7 mouse cellular contexts compared by ENCODE assay signal in genomic region chr19:41263630-41264295, GRCm38 (mm10). TPM values are rescaled to one million over a fixed set of nuclear protein-coding genes. Genes with fewer than 3 reads are reported as not detected.
A peak's percentile ranks its signal among the peaks of the same experiment; 100 is the strongest.
DNase-seq lines count a peak whose midpoint lies in the region; ATAC-seq and TF ChIP-seq lines count a peak whose summit lies in the region.

Tm9sf3 (minus strand) TSS chr19:41263997.

- H3K9ac ChIP-seq in intestine, postnatal 0 days (ENCODE audit: low read depth, low read length): peak within 1 kb of the TSS; percentile 98
- H3K9ac ChIP-seq in midbrain, embryonic 12.5 days (replicated peaks): peak within 1 kb of the TSS; percentile 86

- peak within 1 kb of the TSS; percentile 100 for H3K27ac ChIP-seq in intestine, postnatal 0 days (ENCODE audit: low read depth, low read length)
- peak within 1 kb of the TSS; percentile 93 for H3K27ac ChIP-seq in midbrain, embryonic 12.5 days (replicated peaks)
- peak within 1 kb of the TSS; percentile 100 for H3K27ac ChIP-seq in small intestine, adult 2 months (ENCODE audit: insufficient read depth, low read depth, low read length)

- peak within 1 kb of the TSS; percentile 98 for H3K4me3 ChIP-seq in intestine, postnatal 0 days (ENCODE audit: low read depth, low read length)
- peak within 1 kb of the TSS; percentile 76 for H3K4me3 ChIP-seq in midbrain, embryonic 12.5 days
- peak within 1 kb of the TSS; percentile 98 for H3K4me3 ChIP-seq in small intestine, adult 2 months (ENCODE audit: low read depth, low read length)

- H3K9me3 ChIP-seq in intestine, postnatal 0 days (ENCODE audit: control insufficient read depth): no peaks in the 10 kb centered on the region
- H3K9me3 ChIP-seq in midbrain, embryonic 12.5 days: no peaks in the 10 kb centered on the region

- no peaks in the 10 kb centered on the region for H3K27me3 ChIP-seq in intestine, postnatal 0 days (replicated peaks; ENCODE audit: control insufficient read depth, insufficient read depth, low read length)
- H3K27me3 ChIP-seq in midbrain, embryonic 12.5 days: no peaks in the 10 kb centered on the region
- no peaks in the 10 kb centered on the region for H3K27me3 ChIP-seq in small intestine, adult 2 months (ENCODE audit: control insufficient read depth, insufficient read depth, low read length)

- TF ChIP-seq POLR2A in small intestine, adult 2 months (IDR thresholded peaks at IDR 0.05; ENCODE audit: low read depth, low read length): peak; percentile 96

- H3K36me3 ChIP-seq in intestine, postnatal 0 days (ENCODE audit: control insufficient read depth, insufficient read depth): no peaks in the 10 kb centered on the region
- no peaks in the 10 kb centered on the region for H3K36me3 ChIP-seq in midbrain, embryonic 12.5 days
- H3K36me3 ChIP-seq in small intestine, adult 2 months (ENCODE audit: control insufficient read depth, insufficient read depth, low read length): no peaks in the 10 kb centered on the region

- intact Hi-C loops in left cerebral cortex, postnatal 4 days (cut with DNase I): no loop called here

- peaks cover 15% of the 10 kb centered on the region; the same call in 1 of the 2 replicates for H3K4me1 ChIP-seq in intestine, postnatal 0 days (replicated peaks; ENCODE audit: control insufficient read depth, insufficient read depth, low read length)
- peaks cover 22% of the 10 kb centered on the region for H3K4me1 ChIP-seq in midbrain, embryonic 12.5 days
- H3K4me1 ChIP-seq in small intestine, adult 2 months (ENCODE audit: control insufficient read depth, insufficient read depth, insufficient read length, low read length): peaks cover 15% of the 10 kb centered on the region; the same call in 1 of the 2 replicates

- no peak for TF ChIP-seq CTCF in intestine, postnatal 0 days (IDR thresholded peaks at IDR 0.05; ENCODE audit: low read depth)
- TF ChIP-seq CTCF in small intestine, adult 2 months (IDR thresholded peaks at IDR 0.05; ENCODE audit: extremely low read depth, insufficient read length, insufficient replicate concordance, low read depth, low read length): no peak

- 1% methylated on average over 82 of the region's 98 CpGs for WGBS in intestine, postnatal 0 days
- WGBS in midbrain, embryonic 12.5 days: under 1% methylated on average over 75 of the region's 98 CpGs
- 1% methylated on average over 98 of the region's 98 CpGs for WGBS in small intestine, adult 2 months

- peak within 1 kb of the TSS; percentile 83 for H3K4me2 ChIP-seq in intestine, postnatal 0 days (replicated peaks; ENCODE audit: low read depth)
- H3K4me2 ChIP-seq in midbrain, embryonic 12.5 days (replicated peaks): peak within 1 kb of the TSS; percentile 74

- ATAC-seq in intestine, postnatal 0 days: peak; percentile 87
- ATAC-seq in midbrain, embryonic 12.5 days (ENCODE audit: low FRiP score, low read depth): peak; percentile 91

- peak; percentile 94 for DNase-seq in adrenal gland, adult 2 months
- peak; percentile 78 for DNase-seq in embryo, embryonic 11.5 days (ENCODE audit: low read depth, low spot score)
- DNase-seq in gastrocnemius, postnatal 4 days (ENCODE audit: low spot score in 2 of 2): peak; percentile 86 to 91
- peak; percentile 88 for DNase-seq in left cerebral cortex, postnatal 4 days

RNA-seq across cellular contexts. Expression of gene Tm9sf3, which starts in this region (rescaled TPM):
- total RNA-seq in adrenal gland, adult 2 months (2021): 100 to 1,000 TPM; 144 to 171 TPM
- 23.2 and 29.6 TPM in 2 replicates for polyA plus RNA-seq in adrenal gland, adult 2 months (2012; rRNA removed)
- 100 to 1,000 TPM; 115 to 127 TPM for total RNA-seq in gastrocnemius, postnatal 4 days (2021)
- 105 and 107 TPM in 2 replicates for polyA plus RNA-seq in intestine, postnatal 0 days (2015; fragmentation: Nextera tagmentation; extraction: Ambion mirVana)
- total RNA-seq in left cerebral cortex, postnatal 4 days (2021): 100 to 1,000 TPM; 126 to 130 TPM
- 118 and 135 TPM in 2 replicates for polyA plus RNA-seq in midbrain, embryonic 12.5 days (2016; fragmentation: Nextera tagmentation; extraction: Ambion mirVana)
- polyA plus RNA-seq in small intestine, adult 2 months (2012; rRNA removed): 17.7 and 33.5 TPM in 2 replicates

Comparison
In these comparisons a context has a peak if more than half of its experiments do, and no peak if none do; other contexts are left out.
1. Peak in every context shown above with its lines: DNase-seq, ATAC-seq, H3K4me3 ChIP-seq and H3K27ac ChIP-seq.